Mouse (Mus musculus) neural tube, embryonic 13.5 days (tissue): Measurements from ENCODE around the gene B4galt1. TPM values are rescaled to one million over a fixed set of nuclear protein-coding genes. Genes with fewer than 3 reads are reported as not detected.

Experiments used
- ATAC-seq: fragments of 200-750 bp; cut with Nextera tagmentation; 2 replicates; pipeline ENCODE4 v1.8.0; 2017; ENCODE audit warnings: low read depth, mild to moderate bottlenecking, moderate TSS enrichment, moderate library complexity
- H3K27ac ChIP-seq: fragments of 300-500 bp; sonication (generic); replicated peaks from 2 replicates; pipeline ENCODE4 v1.5.1; 2015; ENCODE audit warnings: moderate library complexity, mild to moderate bottlenecking, inconsistent platforms
- H3K27me3 ChIP-seq: fragments of 300-500 bp; sonication (generic); 2 replicates; pipeline ENCODE4 v1.6.1; 2015; ENCODE audit warnings: mild to moderate bottlenecking, inconsistent platforms
- H3K36me3 ChIP-seq: fragments of 300-500 bp; sonication (generic); 2 replicates; pipeline ENCODE4 v1.6.1; 2015; ENCODE audit warnings: mild to moderate bottlenecking, inconsistent platforms
- H3K4me1 ChIP-seq: fragments of 300-500 bp; sonication (generic); replicated peaks from 2 replicates; pipeline ENCODE4 v1.6.1; 2015; ENCODE audit warnings: inconsistent platforms
- H3K4me2 ChIP-seq: fragments of 300-500 bp; sonication (generic); 2 replicates; pipeline ENCODE4 v1.6.1; 2015; ENCODE audit warnings: inconsistent platforms, mild to moderate bottlenecking, moderate library complexity
- H3K4me3 ChIP-seq: fragments of 300-500 bp; sonication (generic); 2 replicates; pipeline ENCODE4 v1.5.1; 2015; ENCODE audit warnings: mild to moderate bottlenecking, inconsistent platforms
- H3K9ac ChIP-seq: fragments of 300-500 bp; sonication (generic); 2 replicates; pipeline ENCODE4 v1.6.1; 2015; ENCODE audit warnings: moderate library complexity, mild to moderate bottlenecking, inconsistent platforms
- H3K9me3 ChIP-seq: fragments of 300-500 bp; sonication (generic); 2 replicates; pipeline ENCODE4 v1.6.1; 2016; ENCODE audit warnings: inconsistent platforms
- WGBS: fragments of 180-500 bp; shearing (Covaris S2); methylation state at CpG from one replicate; pipeline ENCODE4 v1.1.7; 2015; 5-methylcytosine and 5-hydroxymethylcytosine counted together
- polyA plus RNA-seq: library from polyadenylated mRNA; unstranded; fragments of >200 nt; fragmentation: Nextera tagmentation; extraction: Ambion mirVana; gene quantifications from 2 replicates; pipeline ENCODE4 v1.2.1, GENCODE M21; 2015

Gene B4galt1
- polyA plus RNA-seq, result 10.2 and 12.1 TPM in 2 replicates

GRCm38 (mm10) chr4:40853565-40854386 lies at the start of gene B4galt1:
TSS of gene B4galt1 (minus strand) at chr4:40854005.
- Histone ChIP-seq H3K36me3 (no peaks in the 10 kb centered on the region), H3K9me3 (no peaks in the 10 kb centered on the region), H3K27ac (peak within 1 kb of the TSS; percentile 91), H3K4me2 (peak within 1 kb of the TSS; percentile 67), H3K4me3 (peak within 1 kb of the TSS; percentile 78), H3K27me3 (no peaks in the 10 kb centered on the region), H3K4me1 (peaks cover 44% of the 10 kb centered on the region), H3K9ac (peak within 1 kb of the TSS; percentile 86)
- ATAC-seq, result peak; percentile 95
- WGBS, result under 1% methylated on average over 76 of the region's 83 CpGs

- no peaks in the 10 kb centered on the region for H3K36me3 ChIP-seq
- no peaks in the 10 kb centered on the region for H3K4me1 ChIP-seq
- ATAC-seq, result no peak
- 91% methylated on average over 4 of the region's 4 CpGs for WGBS
- H3K27me3 ChIP-seq, result no peaks in the 10 kb centered on the region
- H3K9me3 ChIP-seq, result no peaks in the 10 kb centered on the region
- no peak overlapping the region for H3K4me3 ChIP-seq
- H3K9ac ChIP-seq, result no peak overlapping the region
- H3K4me2 ChIP-seq, result no peak overlapping the region
- H3K27ac ChIP-seq, result no peak overlapping the region
Measured at GRCm38 (mm10) chr4:40900612-40901011, 46.8 kb upstream of the B4galt1 start.

DNA sequence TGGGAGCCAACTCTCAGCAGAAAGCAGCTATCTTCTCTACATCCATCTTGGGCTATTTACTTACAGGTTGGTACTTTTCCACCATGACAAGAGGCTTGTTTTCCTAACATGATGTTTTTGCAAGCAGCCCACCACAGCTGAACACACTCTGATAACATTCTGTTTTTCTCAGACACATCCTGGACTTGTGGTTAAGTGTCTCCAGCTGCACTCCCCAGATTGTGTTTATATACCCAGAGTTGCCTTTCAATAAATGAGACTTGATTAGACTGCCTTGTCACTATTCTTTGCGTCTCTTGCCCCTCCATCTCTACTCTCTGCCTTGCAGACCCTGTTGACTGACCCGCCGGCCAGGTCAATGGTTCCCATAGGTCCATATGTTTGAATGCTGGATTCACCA lies 46.3 kb upstream of the B4galt1 start:
- Histone ChIP-seq H3K9me3 (no peaks in the 10 kb centered on the region), H3K4me1 (no peaks in the 10 kb centered on the region), H3K27ac (no peak overlapping the region), H3K36me3 (no peaks in the 10 kb centered on the region), H3K4me3 (no peak overlapping the region), H3K9ac (no peak overlapping the region), H3K4me2 (no peak overlapping the region), H3K27me3 (no peaks in the 10 kb centered on the region)
- no peak for ATAC-seq
- WGBS, result 93% methylated on average over 3 of the region's 3 CpGs

- H3K9ac ChIP-seq, result no peak overlapping the region
- no peaks in the 10 kb centered on the region for H3K27me3 ChIP-seq
- H3K36me3 ChIP-seq, result no peaks in the 10 kb centered on the region
- 74% methylated on average over 2 of the region's 2 CpGs for WGBS
- no peak for ATAC-seq
- no peak overlapping the region for H3K4me3 ChIP-seq
- H3K9me3 ChIP-seq, result no peaks in the 10 kb centered on the region
- H3K4me1 ChIP-seq, result no peaks in the 10 kb centered on the region
- H3K4me2 ChIP-seq, result no peak overlapping the region
- H3K27ac ChIP-seq, result no peak overlapping the region
Measured at GRCm38 (mm10) chr4:40899264-40899663, 45.5 kb upstream of the B4galt1 start.

DNA sequence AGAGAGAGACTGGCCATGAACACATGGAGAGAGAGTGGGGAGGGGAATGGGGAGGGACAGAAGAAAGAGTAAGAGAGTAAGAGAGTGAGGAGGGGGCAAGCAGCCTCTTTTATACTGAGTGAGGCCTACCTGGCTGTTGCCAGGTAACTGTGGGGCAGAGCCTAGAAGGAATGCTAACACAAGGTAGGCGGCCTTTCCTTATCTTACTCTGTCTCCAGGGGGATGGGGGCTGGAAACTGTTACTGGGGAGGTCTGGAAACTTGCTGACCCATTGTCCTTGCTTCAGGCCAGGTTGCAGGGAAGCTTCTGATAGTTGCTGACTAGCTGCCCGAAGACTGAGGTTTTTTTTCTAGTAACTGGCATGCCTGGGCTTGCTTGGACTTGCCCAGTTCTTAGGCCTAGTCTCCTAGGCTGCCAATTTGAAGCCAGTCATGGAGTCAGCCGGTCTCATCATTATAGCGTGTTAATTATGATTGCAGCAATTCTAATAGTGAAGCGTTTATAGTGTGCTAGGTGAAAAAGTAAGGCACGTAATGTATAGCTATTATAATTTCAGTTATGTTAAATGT lies 44.8 kb upstream of the B4galt1 start:
- Histone ChIP-seq H3K36me3 (no peaks in the 10 kb centered on the region), H3K27ac (no peak overlapping the region), H3K9me3 (no peaks in the 10 kb centered on the region), H3K4me2 (no peak overlapping the region), H3K4me1 (no peaks in the 10 kb centered on the region), H3K4me3 (no peak overlapping the region), H3K27me3 (no peaks in the 10 kb centered on the region), H3K9ac (no peak overlapping the region)
- ATAC-seq, result no peak
- 88% methylated on average over 6 of the region's 6 CpGs for WGBS

- no peak overlapping the region for H3K4me2 ChIP-seq
- no peaks in the 10 kb centered on the region for H3K4me1 ChIP-seq
- no peaks in the 10 kb centered on the region for H3K27me3 ChIP-seq
- WGBS, result 88% methylated on average over 2 of the region's 2 CpGs
- no peak for ATAC-seq
- H3K9me3 ChIP-seq, result no peaks in the 10 kb centered on the region
- no peak overlapping the region for H3K27ac ChIP-seq
- H3K9ac ChIP-seq, result no peak overlapping the region
- H3K4me3 ChIP-seq, result no peak overlapping the region
- H3K36me3 ChIP-seq, result no peaks in the 10 kb centered on the region
Measured at GRCm38 (mm10) chr4:40895646-40896045, 41.8 kb upstream of the B4galt1 start.

GRCm38 (mm10) chr4:40895118-40895517 lies 41.3 kb upstream of the B4galt1 start:
- Histone ChIP-seq H3K27ac (no peak overlapping the region), H3K27me3 (no peaks in the 10 kb centered on the region), H3K36me3 (no peaks in the 10 kb centered on the region), H3K4me3 (no peak overlapping the region), H3K4me2 (no peak overlapping the region), H3K4me1 (no peaks in the 10 kb centered on the region), H3K9ac (no peak overlapping the region), H3K9me3 (no peaks in the 10 kb centered on the region)
- ATAC-seq, result no peak
- WGBS, result 95% methylated on average over 3 of the region's 3 CpGs

- no peak overlapping the region for H3K9ac ChIP-seq
- H3K27me3 ChIP-seq, result no peaks in the 10 kb centered on the region
- 78% methylated on average over 5 of the region's 5 CpGs for WGBS
- no peaks in the 10 kb centered on the region for H3K4me1 ChIP-seq
- H3K4me3 ChIP-seq, result no peak overlapping the region
- no peak overlapping the region for H3K27ac ChIP-seq
- H3K4me2 ChIP-seq, result no peak overlapping the region
- no peaks in the 10 kb centered on the region for H3K36me3 ChIP-seq
- ATAC-seq, result no peak
- no peaks in the 10 kb centered on the region for H3K9me3 ChIP-seq
Measured at GRCm38 (mm10) chr4:40891206-40891605, 37.4 kb upstream of the B4galt1 start.

- H3K27me3 ChIP-seq, result no peaks in the 10 kb centered on the region
- H3K4me3 ChIP-seq, result no peak overlapping the region
- H3K4me2 ChIP-seq, result no peak overlapping the region
- no peak for ATAC-seq
- H3K9ac ChIP-seq, result no peak overlapping the region
- no peak overlapping the region for H3K27ac ChIP-seq
- 82% methylated on average over 4 of the region's 4 CpGs for WGBS
- H3K4me1 ChIP-seq, result no peaks in the 10 kb centered on the region
- H3K36me3 ChIP-seq, result no peaks in the 10 kb centered on the region
- no peaks in the 10 kb centered on the region for H3K9me3 ChIP-seq
Measured at GRCm38 (mm10) chr4:40889983-40890382, 36.2 kb upstream of the B4galt1 start.

DNA sequence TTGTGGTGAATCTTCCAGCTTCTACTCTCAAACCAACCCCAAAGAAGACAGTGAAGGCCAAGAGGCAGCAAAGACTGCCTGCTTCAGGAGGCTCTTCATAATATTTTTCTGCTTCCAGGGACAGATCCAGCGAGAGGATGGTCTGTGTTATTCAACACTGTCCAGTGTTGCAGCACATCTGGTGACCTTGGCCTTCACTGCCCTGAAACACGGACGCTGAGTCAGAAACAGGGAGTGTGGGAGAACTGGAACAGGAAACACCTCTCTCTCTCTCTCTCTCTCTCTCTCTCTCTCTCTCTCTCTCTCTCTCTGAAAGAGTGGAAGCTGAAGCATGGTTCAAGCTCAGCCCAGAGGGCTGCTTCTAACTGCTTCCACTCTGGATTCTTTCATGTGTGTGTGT lies 35.4 kb upstream of the B4galt1 start:
- H3K4me1 ChIP-seq, result no peaks in the 10 kb centered on the region
- no peak overlapping the region for H3K27ac ChIP-seq
- H3K4me2 ChIP-seq, result no peak overlapping the region
- WGBS, result 71% methylated on average over 3 of the region's 3 CpGs
- H3K27me3 ChIP-seq, result no peaks in the 10 kb centered on the region
- H3K9ac ChIP-seq, result no peak overlapping the region
- no peaks in the 10 kb centered on the region for H3K36me3 ChIP-seq
- no peaks in the 10 kb centered on the region for H3K9me3 ChIP-seq
- no peak for ATAC-seq
- H3K4me3 ChIP-seq, result no peak overlapping the region

GRCm38 (mm10) chr4:40888839-40889238 lies 35.0 kb upstream of the B4galt1 start:
- no peaks in the 10 kb centered on the region for H3K27me3 ChIP-seq
- no peak overlapping the region for H3K9ac ChIP-seq
- H3K27ac ChIP-seq, result no peak overlapping the region
- no peaks in the 10 kb centered on the region for H3K4me1 ChIP-seq
- no peak overlapping the region for H3K4me3 ChIP-seq
- H3K9me3 ChIP-seq, result no peaks in the 10 kb centered on the region
- ATAC-seq, result no peak
- H3K4me2 ChIP-seq, result no peak overlapping the region
- 84% methylated on average over 11 of the region's 11 CpGs for WGBS
- no peaks in the 10 kb centered on the region for H3K36me3 ChIP-seq

GRCm38 (mm10) chr4:40885883-40886282 lies 32.1 kb upstream of the B4galt1 start:
- Histone ChIP-seq H3K9me3 (no peaks in the 10 kb centered on the region), H3K4me3 (no peak overlapping the region), H3K36me3 (no peaks in the 10 kb centered on the region), H3K4me1 (no peaks in the 10 kb centered on the region), H3K4me2 (no peak overlapping the region), H3K27me3 (no peaks in the 10 kb centered on the region), H3K27ac (no peak overlapping the region), H3K9ac (no peak overlapping the region)
- no peak for ATAC-seq
- WGBS, result 76% methylated on average over 4 of the region's 4 CpGs

GRCm38 (mm10) chr4:40885166-40885525 lies 31.3 kb upstream of the B4galt1 start:
- H3K4me1 ChIP-seq, result no peaks in the 10 kb centered on the region
- 89% methylated on average over 2 of the region's 2 CpGs for WGBS
- H3K27me3 ChIP-seq, result no peaks in the 10 kb centered on the region
- H3K4me3 ChIP-seq, result no peak overlapping the region
- H3K9ac ChIP-seq, result no peak overlapping the region
- no peaks in the 10 kb centered on the region for H3K9me3 ChIP-seq
- H3K36me3 ChIP-seq, result no peaks in the 10 kb centered on the region
- H3K4me2 ChIP-seq, result no peak overlapping the region
- no peak overlapping the region for H3K27ac ChIP-seq
- ATAC-seq, result no peak
